Mouse (Mus musculus) T-cell, adult 2 months (primary cell): ENCODE results near the gene Cmc2.

Experiments
- DNase-seq: peaks from one replicate; pipeline ENCODE4 v3.0.0; 2022; ENCODE audit warnings: low spot score

Cmc2 gene

GRCm38 (mm10) chr8:116905836-116906235, 15.4 kb downstream of the Cmc2 start:
- no peak for DNase-seq

DNA sequence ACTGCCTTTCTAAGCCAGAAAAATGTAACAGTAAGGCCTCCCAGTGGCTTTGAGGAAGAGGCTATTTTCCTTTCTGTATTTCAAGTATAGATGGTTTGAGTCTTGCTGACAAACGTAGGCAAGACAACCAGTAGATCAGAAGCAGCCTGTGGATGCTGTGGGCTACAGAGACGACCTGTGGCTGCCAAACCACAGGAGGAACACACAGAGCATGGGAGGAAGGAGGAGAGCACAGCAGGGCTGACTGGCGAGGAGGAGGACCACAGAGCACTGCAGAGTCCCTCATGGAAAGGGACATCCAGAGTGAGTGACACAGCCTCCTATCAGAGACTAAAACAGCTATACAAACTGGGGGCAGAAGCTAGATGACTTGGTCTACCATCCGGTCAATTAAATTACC, 16.0 kb downstream of the Cmc2 start:
- peak; percentile 36 for DNase-seq

DNA sequence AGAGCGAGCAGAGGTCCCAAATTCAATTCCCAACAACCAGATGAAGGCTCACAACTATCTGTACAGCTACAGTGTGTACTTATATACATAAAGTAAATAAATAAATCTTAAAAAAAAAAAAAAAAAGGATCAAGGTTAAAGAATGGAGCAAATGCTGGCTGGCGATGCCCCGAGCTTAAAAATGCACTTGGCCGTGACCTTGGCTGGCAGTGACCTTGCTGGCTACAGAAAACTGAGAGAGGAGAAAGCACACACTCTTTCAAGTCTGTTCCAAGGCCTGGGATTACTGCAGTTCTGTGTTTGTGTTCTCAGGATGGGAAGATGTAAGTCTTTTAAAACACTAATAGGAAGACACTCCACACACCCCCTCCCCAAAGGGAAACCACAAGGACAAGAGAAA, 16.5 kb downstream of the Cmc2 start:
- DNase-seq = no peak

DNA sequence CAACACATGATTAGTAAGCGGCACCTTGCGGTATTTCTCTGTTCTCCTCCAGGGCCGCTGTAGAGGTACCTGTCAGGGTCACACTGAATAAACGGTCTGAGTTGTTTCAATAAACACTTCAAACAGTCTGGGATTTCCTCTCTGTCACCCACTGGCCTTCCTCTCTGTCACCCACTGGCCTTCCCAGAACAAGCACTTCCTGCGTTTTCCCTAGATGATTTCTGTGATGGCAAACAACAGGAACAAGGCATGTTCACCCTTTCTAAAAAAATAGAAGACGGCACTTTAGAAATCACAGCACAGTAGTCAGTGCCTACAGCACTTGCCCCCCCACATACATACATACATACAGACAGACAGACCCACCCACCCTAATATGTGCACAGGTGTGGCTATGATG, 25.7 kb downstream of the Cmc2 start:
- DNase-seq = no peak

DNA sequence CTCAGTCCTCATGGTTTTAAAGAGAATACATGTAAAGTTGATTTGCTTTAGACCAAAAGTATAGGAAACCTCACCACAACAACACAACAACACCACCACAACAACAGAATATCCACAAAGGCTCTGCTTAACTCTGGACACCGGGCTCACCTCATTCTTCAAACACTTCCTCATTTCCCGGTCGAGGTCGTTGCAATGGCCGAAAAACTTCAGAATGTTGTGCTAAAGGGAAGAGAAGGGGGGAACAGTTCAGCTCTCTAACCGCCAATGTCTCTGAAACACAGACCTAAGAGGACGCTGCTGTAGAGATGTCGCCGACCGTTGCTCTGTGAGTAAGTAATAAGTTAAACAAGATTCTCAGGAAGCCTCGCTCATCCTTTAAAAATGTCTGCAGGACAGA, 27.3 kb downstream of the Cmc2 start:
- no peak for DNase-seq

GRCm38 (mm10) chr8:116892636-116893035, 28.6 kb downstream of the Cmc2 start:
- DNase-seq = no peak

GRCm38 (mm10) chr8:116892130-116892529, 29.1 kb downstream of the Cmc2 start:
- no peak for DNase-seq

DNA sequence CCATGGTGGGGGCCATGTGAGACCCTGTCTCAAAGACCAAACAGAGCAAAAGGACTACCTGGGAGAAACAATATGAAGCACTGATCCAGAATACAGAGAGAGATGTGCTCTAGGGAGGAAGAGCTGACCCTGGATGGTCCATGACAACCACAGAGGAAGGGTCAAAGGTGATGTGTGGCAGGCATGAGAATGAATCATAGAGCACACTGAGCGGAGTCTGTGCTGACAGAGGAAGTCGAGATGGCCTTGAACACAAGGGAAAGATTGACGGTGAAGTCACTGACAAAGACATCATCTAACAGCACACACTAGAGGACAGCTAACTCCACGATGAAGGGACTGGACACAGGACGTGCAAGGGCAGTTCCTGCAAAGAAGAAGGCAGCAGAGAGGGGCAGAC, 29.8 kb downstream of the Cmc2 start:
- DNase-seq = no peak

DNA sequence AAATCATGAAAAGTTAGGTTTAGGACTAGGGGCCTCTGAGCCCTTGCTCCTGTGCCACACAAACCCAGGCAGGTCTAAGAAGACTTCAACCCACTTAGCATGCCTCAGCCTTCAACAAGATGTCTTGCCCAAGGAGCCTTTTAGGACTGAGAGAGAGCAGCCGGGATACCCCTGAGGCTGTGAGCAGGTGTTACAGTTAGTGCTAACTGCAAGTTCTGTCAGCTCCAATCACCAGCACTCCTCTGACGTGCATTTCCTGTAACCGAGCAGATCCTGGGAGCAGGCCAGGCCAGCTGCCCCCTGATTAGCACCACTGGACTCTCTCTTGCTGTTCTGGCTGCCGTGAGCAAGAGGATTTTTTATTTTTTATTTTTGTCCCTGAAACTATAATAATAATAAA, 33.4 kb downstream of the Cmc2 start:
- no peak for DNase-seq

- DNase-seq = no peak
These were observed 39.9 kb downstream of the Cmc2 start for GRCm38 (mm10) chr8:116881396-116881795.

DNA sequence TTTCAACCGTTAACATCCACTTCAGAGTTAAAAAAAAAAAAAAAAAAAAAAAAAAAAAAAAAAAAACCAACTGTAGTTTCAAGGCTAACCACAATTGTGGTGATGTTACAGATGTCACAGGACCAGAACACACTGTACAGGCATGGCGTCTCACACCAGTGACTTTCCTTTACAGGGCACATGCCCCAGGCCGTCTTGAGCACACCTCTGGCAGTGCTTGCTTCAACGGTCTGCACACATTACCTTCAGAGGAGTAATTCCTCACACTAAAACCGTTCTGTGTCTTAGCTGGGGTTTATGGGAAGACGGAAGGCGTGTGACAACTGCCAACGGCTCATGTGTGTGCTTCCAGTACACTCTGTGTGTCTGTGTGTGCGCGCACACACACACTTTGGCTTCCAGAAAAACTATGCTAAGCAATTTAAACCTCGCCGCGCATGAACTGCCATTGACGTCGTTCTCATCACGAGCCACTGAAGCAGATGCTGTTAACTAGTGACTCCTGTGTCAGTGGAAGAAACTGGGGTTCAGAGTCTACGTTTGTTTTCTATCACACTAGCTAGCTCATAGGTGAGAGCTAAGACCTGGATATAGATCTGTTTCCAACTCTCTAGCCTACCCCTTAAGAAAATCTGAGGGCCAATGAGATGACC, 45.3 kb downstream of the Cmc2 start:
- DNase-seq = no peak

DNA sequence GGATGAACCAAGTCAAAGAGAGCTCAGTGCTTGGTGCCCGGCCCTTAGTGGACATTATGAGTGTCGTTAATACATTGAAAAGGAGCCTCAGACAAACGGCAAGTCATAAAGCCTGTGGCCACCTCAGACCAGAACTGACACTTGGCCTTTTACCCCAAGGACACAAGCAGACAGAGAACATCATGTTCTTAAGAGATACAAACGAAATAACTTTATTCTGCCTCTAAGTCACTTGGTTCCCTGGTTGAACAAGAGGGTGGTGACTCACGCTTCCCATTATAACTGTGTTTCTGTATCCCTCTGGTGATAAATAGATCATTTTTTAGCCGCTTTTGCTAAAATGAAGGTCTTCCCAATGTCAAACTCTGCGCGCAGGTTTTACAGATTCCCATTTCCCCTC, 47.3 kb downstream of the Cmc2 start:
- no peak for DNase-seq

DNA sequence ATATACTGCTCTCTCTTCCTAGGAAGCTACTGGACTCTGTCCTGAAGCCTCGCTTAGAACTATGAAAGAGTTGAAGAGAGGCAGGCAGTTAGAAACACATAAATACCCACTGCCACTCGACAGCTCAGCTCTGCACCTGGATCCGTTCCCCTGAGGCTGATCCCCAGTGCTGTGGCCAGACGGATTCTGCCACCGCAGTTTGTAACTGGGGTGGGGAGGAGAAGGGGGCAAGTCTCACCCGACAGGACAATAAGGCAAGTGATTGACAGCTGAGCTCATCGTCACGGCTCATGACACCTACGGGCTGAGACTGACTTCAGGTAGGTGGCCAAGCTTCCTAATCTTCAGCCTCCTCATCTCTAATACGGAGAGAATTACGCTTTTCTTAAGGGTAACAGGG, 47.7 kb downstream of the Cmc2 start:
- no peak for DNase-seq

GRCm38 (mm10) chr8:116872761-116873342, 48.4 kb downstream of the Cmc2 start:
- peak; percentile 6 for DNase-seq

DNA sequence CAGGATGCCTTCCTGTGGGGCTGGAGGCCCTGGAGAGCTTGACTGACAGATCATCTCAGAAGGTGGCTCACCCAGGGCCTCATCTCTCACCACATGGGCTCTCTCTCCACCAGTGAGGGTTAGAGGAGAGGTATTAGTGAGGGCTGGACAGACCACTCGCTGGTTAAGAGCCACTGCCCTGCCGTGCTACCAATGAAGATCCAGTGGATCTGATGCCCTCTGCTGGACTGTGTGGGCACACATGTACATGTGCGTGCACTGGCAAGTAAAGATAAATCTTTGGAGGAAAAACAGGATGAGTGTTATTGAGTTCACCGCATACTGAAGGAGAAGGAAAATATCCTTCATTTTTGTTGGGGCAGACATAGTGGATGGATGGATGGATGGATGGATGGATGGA, 52.6 kb downstream of the Cmc2 start:
- DNase-seq = no peak

DNA sequence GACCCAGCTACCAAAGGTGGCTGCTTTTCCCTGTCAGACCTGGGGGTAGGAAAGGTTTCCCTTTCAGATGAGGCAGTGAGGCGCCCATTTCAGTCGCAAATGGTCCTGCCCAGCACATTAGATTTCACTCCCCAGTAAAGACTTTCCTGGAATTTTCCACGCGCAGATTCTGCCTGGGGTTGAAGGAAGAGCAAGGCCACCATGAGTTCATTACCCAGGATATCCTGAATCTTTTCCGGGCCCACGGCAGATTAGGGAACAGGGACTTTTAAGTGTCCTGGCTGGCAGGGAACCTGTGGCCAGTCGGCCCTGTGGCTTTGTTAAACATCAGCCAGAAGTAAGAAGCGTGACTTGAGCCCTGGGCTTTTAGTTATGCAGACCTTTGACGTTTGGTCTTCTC, 53.9 kb downstream of the Cmc2 start:
- no peak for DNase-seq

DNA sequence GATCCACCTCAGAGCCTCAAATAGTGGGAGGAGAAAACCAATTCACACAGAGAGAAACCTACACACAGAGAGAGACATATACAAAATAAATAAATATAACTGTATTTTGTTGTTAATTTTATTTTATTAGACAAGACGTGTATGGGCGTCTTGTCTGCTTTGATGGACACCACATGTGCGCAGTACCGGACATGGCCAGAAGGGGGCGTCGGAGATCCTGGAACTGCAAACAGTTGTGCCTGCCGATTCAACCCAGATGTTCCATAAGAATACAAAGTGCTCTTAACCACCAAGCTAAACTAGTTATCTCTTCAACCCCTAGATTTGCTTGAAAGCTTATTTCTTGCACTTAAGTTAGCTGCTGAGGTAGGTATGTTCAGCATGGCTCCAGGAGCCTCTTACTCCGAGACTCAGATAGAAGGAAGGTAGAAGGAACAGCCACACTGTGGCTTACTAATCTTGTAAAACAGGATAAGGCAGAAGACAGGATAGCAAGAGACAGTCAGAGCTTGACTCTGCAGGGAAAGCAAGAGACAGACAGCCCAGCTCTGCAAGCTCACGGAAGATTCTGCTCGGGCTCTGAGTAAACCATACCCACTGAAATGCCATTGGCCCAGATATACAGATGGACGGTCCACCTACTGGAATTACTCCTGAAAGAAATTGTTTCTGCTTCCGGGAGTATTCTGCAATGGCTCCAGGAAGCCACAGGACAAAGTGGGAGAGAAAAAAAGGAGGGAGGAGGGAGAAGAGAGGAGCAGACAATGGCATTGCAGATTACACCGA, 54.9 kb downstream of the Cmc2 start:
- peak; percentile 54 for DNase-seq

- DNase-seq = no peak
These were observed 56.7 kb downstream of the Cmc2 start for GRCm38 (mm10) chr8:116864514-116864913.

GRCm38 (mm10) chr8:116864022-116864387, 57.2 kb downstream of the Cmc2 start:
- DNase-seq = no peak

DNA sequence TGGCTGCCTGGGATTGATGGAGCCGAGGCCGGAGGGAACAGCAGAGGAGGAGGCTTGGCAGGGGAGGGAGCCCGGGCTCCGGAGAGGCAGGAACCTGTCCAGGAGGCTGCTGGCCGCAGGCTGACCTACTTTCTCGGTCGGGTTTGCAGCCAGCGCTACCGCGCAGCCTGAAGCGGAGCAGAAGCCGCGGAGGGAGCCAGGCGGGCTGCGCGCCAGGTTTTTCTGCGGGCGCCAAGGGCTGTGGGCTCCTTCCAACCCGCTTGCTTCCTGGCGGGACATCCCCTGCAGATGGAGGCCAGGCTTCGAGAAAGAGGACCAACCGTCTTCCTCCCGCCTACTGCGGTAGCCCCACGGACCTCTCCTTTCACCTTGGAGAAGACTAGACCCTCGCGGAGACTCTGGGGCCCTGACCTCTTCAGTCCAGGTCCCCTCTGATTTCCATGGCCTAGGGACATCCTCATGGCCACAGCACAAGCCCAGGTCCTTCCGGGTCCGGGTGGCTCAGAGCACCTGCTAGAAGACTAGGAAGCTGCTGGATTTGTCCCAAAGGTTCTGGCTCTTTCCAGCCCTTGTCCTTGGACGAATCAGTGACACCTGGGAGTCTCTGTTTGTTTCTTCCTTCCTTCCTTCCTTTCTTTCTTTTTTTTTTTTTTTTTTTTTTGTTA, 57.8 kb downstream of the Cmc2 start:
- no peak for DNase-seq

- no peak for DNase-seq
These were observed 59.1 kb downstream of the Cmc2 start for GRCm38 (mm10) chr8:116862191-116862590.

DNA sequence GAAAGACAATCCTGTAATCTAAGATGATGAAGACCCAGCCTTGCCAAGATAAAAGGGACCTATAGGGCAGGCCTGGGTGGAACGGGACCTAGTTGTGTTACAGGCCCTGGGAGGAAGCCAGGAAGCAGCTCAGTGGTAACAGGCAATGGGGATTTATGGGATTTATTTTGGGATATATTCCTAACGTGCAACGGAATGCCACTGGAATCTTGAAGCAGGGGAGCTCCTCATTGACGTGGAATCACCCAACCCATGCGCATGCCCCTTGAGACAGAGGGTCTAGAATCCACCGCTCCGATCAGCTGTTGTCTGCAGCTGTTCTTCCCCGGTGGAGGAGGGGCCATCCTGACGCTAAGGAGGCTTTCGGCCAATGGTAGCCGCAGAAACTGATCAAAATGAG, 69.2 kb downstream of the Cmc2 start:
- DNase-seq = no peak

DNA sequence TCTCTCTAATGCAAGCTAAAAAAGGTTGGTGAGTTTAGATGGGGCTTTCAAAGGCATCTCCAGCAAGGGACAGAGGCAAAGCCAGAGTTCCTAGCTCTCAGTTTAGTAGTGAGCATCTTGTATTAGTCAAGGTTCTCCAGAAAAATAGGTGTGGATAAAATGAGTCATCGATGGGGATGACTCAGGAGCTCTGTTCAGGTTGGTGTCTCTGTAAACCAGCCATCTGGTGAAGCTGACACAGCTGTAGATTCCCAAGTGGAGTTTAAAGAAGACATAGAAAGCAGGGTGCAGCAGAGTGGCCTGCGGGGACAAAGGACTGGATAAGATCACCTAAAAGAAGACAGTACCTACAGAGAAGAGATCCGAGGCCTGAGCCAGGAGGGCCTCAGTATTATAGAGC, 73.2 kb downstream of the Cmc2 start:
- DNase-seq = no peak
